Mouse (Mus musculus) forebrain, embryonic 12.5 days (tissue): ENCODE data around the gene Cope. TPM values are rescaled to one million over a fixed set of nuclear protein-coding genes. Genes with fewer than 3 reads are reported as not detected.

ENCODE experiments used
- ATAC-seq: fragments of 200-750 bp; cut with Nextera tagmentation; 2 replicates; pipeline ENCODE4 v1.8.0; 2017; ENCODE audit warnings: moderate TSS enrichment; ENCODE audit not compliant: low FRiP score
- H3K27ac ChIP-seq: fragments of 300-500 bp; sonication (generic); 2 replicates; pipeline ENCODE4 v1.5.1; 2016; ENCODE audit warnings: mild to moderate bottlenecking
- H3K27me3 ChIP-seq: fragments of 300-500 bp; sonication (generic); 2 replicates; pipeline ENCODE4 v1.6.1; 2016; ENCODE audit warnings: mild to moderate bottlenecking
- H3K36me3 ChIP-seq: fragments of 300-500 bp; sonication (generic); replicated peaks from 2 replicates; pipeline ENCODE4 v1.6.1; 2016; ENCODE audit warnings: mild to moderate bottlenecking
- H3K4me1 ChIP-seq: fragments of 300-500 bp; sonication (generic); 2 replicates; pipeline ENCODE4 v1.6.1; 2016
- H3K4me2 ChIP-seq: fragments of 300-500 bp; sonication (generic); 2 replicates; pipeline ENCODE4 v1.6.1; 2016; ENCODE audit warnings: mild to moderate bottlenecking, moderate library complexity
- H3K4me3 ChIP-seq: fragments of 300-500 bp; sonication (generic); replicated peaks from 2 replicates; pipeline ENCODE4 v1.5.1; 2016; ENCODE audit warnings: mild to moderate bottlenecking
- H3K9ac ChIP-seq: fragments of 300-500 bp; sonication (generic); 2 replicates; pipeline ENCODE4 v1.6.1; 2016; ENCODE audit warnings: mild to moderate bottlenecking
- H3K9me3 ChIP-seq: fragments of 300-500 bp; sonication (generic); 2 replicates; pipeline ENCODE4 v1.6.1; 2016
- WGBS: fragments of 180-500 bp; shearing (Covaris S2); methylation state at CpG from one replicate; pipeline ENCODE4 v1.1.7; 2016; 5-methylcytosine and 5-hydroxymethylcytosine counted together
- polyA plus RNA-seq: library from polyadenylated mRNA; unstranded; fragments of >200 nt; fragmentation: Nextera tagmentation; extraction: Ambion mirVana; gene quantifications from 2 replicates; pipeline ENCODE4 v1.2.1, GENCODE M21; 2016

Cope gene
- polyA plus RNA-seq, 1 experiment from 2014 or later: 229 TPM

DNA sequence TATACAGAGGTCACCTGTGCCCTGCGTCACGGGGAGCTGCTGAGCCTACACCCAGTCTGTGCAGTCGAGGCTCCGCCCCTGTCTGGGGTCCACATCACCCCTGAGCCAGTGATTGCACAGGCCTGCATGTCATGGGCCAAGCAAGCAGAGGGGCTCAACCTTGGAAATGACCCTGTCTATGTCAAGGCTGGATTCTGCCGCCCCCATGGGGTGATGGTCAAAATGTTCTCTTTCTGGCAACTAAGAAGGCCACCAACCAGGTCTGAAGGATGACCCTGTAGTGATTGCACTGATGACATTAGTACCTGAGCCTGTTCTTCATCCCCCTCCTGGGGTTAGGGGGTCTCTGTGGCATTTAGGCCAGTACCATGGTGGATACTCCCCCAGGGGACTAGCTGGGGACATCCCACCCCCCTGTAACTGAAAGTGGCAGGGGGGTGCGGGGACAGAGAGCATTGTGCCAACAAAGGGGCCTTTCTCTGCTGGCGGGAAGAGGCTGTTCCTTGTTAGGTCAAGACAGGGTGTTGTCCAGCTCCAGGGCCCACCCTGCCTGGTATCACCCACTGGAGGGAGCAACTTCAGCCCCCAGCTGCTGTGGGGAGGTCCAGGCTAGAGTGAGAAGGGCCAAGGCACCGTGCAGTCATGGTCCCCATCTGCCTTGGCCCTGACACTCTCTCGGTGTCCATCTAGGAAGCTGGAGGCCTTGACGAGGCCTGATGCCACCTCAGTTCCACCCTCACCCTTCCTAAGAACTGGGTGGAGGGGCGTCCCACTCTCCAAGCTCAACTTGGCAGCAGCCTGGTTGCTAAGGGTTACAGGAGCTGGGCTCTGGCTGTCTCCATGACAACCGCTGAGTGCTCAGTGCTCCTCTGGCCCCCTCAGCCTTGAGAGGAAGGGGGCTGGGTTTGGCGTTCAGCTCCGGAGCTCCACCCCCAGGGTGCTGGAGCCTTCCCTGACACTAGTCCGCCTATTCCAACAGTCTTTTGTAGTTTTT lies 14.5 kb downstream of the Cope start:
- Histone ChIP-seq H3K4me3 (peak overlapping the region; percentile 55), H3K36me3 (peaks cover 38% of the 10 kb centered on the region), H3K27ac (peak overlapping the region; percentile 93), H3K9ac (peak overlapping the region; percentile 67), H3K27me3 (no peaks in the 10 kb centered on the region), H3K4me1 (peaks cover 36% of the 10 kb centered on the region), H3K4me2 (peak overlapping the region; percentile 87), H3K9me3 (no peaks in the 10 kb centered on the region)
- ATAC-seq: peak; percentile 91
- WGBS: 6% methylated on average over 15 of the region's 15 CpGs

GRCm38 (mm10) chr8:70317872-70318271 lies 15.6 kb downstream of the Cope start:
- no peaks in the 10 kb centered on the region for H3K9me3 ChIP-seq
- H3K4me2 ChIP-seq: peak overlapping the region; percentile 87
- H3K4me3 ChIP-seq: peak overlapping the region; percentile 55; the same call in 1 of the 2 replicates
- peak overlapping the region; percentile 93 for H3K27ac ChIP-seq
- no peak for ATAC-seq
- peaks cover 32% of the 10 kb centered on the region for H3K36me3 ChIP-seq
- H3K27me3 ChIP-seq: no peaks in the 10 kb centered on the region
- WGBS: 84% methylated on average over 5 of the region's 5 CpGs
- peaks cover 36% of the 10 kb centered on the region for H3K4me1 ChIP-seq
- peak overlapping the region; percentile 36; the same call in 1 of the 2 replicates for H3K9ac ChIP-seq

- no peak overlapping the region for H3K4me3 ChIP-seq
- H3K27ac ChIP-seq: no peak overlapping the region
- no peaks in the 10 kb centered on the region for H3K4me1 ChIP-seq
- H3K4me2 ChIP-seq: no peak overlapping the region
- no peak for ATAC-seq
- 91% methylated on average over 3 of the region's 3 CpGs for WGBS
- H3K36me3 ChIP-seq: peaks cover 58% of the 10 kb centered on the region
- H3K27me3 ChIP-seq: peaks cover under 1% of the 10 kb centered on the region
- H3K9ac ChIP-seq: no peak overlapping the region
- H3K9me3 ChIP-seq: no peaks in the 10 kb centered on the region
These were observed 21.4 kb downstream of the Cope start for GRCm38 (mm10) chr8:70323716-70324115.

- H3K9me3 ChIP-seq: no peaks in the 10 kb centered on the region
- no peak overlapping the region for H3K9ac ChIP-seq
- no peak overlapping the region for H3K4me2 ChIP-seq
- 95% methylated on average over 6 of the region's 6 CpGs for WGBS
- H3K4me1 ChIP-seq: peaks cover 33% of the 10 kb centered on the region
- ATAC-seq: no peak
- peaks cover 27% of the 10 kb centered on the region for H3K27me3 ChIP-seq
- no peak overlapping the region for H3K4me3 ChIP-seq
- H3K27ac ChIP-seq: no peak overlapping the region
- H3K36me3 ChIP-seq: peaks cover 62% of the 10 kb centered on the region
These were observed 25.2 kb downstream of the Cope start for GRCm38 (mm10) chr8:70327512-70327911.

DNA sequence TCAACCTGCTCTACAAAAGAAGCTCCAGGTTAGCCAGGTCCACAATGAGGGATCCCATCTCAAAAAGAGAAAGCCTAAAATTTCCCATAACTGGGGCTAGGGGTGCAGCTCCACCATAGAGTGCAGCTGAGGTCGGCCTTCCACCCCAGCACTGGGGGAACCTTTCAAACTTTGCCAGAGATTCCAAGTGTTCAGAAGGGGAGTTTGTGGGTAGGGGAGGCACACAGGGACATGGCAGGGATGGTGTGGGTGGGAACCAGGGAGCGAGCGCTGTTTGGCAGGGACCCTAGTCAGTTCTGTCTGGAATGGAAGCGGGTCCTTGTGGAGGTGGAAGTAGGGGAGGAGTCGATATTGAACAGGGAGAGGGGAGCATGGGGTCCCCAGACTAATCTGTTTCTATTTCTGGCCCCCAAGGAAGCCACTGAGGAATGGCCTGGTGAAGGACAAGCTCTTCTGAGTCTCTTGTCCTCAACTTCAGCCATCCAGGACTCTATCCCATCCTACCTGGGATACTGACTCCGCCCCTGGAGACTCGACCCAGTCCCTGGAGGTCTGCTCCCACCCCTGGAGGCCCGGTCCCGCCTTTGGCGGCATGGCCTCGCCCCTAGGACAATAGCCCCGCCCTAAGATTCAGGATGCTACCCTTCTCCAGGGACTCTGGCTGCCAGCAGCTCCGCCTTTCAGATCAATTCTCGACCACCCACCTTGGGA lies 27.0 kb downstream of the Cope start, which contains the start of gene Gdf1:
Gdf1 (plus strand) TSS at position 694 of the 711 bp plus-strand sequence.
- 29% methylated on average over 14 of the region's 14 CpGs for WGBS
- Histone ChIP-seq H3K9me3 (no peaks in the 10 kb centered on the region), H3K4me3 (peak within 1 kb of the TSS; percentile 10), H3K36me3 (peaks cover 63% of the 10 kb centered on the region), H3K27me3 (peaks cover 27% of the 10 kb centered on the region), H3K9ac (peak within 1 kb of the TSS; percentile 45), H3K4me2 (peak within 1 kb of the TSS; percentile 31), H3K4me1 (peaks cover 33% of the 10 kb centered on the region), H3K27ac (0 out of 2 replicates have a peak within 1 kb of the TSS, but pooled peaks have one; percentile 25)
- ATAC-seq: no peak

- Histone ChIP-seq H3K27me3 (peaks cover 27% of the 10 kb centered on the region), H3K4me1 (peaks cover 33% of the 10 kb centered on the region), H3K4me3 (peak overlapping the region; percentile 10), H3K9me3 (no peaks in the 10 kb centered on the region), H3K27ac (0 out of 2 replicates have a peak overlapping the region, but pooled peaks have one; percentile 25), H3K9ac (peak overlapping the region; percentile 45), H3K4me2 (peak overlapping the region; percentile 31), H3K36me3 (peaks cover 65% of the 10 kb centered on the region)
- ATAC-seq: peak; percentile 33
- 7% methylated on average over 45 of the region's 45 CpGs for WGBS
These were observed 27.8 kb downstream of the Cope start for GRCm38 (mm10) chr8:70329835-70330740.

- peak overlapping the region; percentile 31 for H3K4me2 ChIP-seq
- peak; percentile 82 for ATAC-seq
- WGBS: 29% methylated on average over 51 of the region's 53 CpGs
- peak overlapping the region; percentile 10 for H3K4me3 ChIP-seq
- no peaks in the 10 kb centered on the region for H3K9me3 ChIP-seq
- peaks cover 33% of the 10 kb centered on the region for H3K4me1 ChIP-seq
- H3K36me3 ChIP-seq: peaks cover 73% of the 10 kb centered on the region
- peaks cover 27% of the 10 kb centered on the region for H3K27me3 ChIP-seq
- H3K27ac ChIP-seq: 0 out of 2 replicates have a peak overlapping the region, but pooled peaks have one; percentile 25
- H3K9ac ChIP-seq: peak overlapping the region; percentile 45
These were observed 28.5 kb downstream of the Cope start for GRCm38 (mm10) chr8:70330741-70331364.

GRCm38 (mm10) chr8:70331526-70331925 lies 29.2 kb downstream of the Cope start:
- Histone ChIP-seq H3K9ac (peak overlapping the region; percentile 12; the same call in 1 of the 2 replicates), H3K9me3 (no peaks in the 10 kb centered on the region), H3K36me3 (peaks cover 79% of the 10 kb centered on the region), H3K4me1 (peaks cover 33% of the 10 kb centered on the region), H3K27me3 (peaks cover 27% of the 10 kb centered on the region), H3K4me3 (no peak overlapping the region), H3K27ac (peak overlapping the region; percentile 43), H3K4me2 (no peak overlapping the region)
- no peak for ATAC-seq
- 69% methylated on average over 19 of the region's 19 CpGs for WGBS

DNA sequence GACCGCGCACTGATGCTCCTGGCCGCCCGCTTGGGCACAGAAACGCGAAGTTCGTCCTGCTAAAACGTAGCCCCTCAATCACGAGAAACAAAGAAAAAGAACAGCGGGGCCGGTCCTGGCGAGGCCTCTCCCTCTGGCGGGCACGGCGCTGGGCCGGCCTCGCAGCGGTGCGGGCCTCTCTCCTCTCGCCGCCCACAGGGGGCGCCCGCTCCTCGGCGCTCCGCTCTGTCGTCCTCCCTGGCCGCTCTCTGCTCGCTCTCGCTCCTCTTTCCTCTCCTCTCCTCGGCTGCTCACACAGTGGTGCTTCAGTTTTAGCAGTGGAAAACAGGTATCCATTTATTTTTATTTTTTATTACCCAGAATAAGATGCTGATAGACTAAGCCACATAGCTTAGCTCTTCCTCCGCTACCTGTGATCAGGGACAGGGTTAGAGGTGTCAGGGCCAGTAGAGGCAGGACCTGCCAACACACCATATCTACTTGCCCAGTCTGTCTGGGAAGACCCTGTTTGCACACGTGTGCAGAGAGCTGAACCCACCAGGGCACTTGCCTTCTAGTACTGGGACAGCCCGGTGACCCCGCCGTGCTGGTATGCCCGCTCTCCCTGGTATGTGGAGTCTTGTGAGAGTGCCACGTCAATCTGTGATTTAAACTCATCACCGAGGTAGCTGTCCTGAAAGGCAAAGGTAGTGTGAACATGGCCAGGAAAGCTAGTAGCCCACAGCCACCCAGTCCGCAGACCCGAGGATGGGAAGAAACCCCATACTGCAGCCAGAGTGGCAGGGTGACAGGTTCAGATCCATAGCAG lies 30.0 kb downstream of the Cope start:
- Histone ChIP-seq H3K9me3 (no peaks in the 10 kb centered on the region), H3K9ac (peak overlapping the region; percentile 56), H3K27me3 (peaks cover 27% of the 10 kb centered on the region), H3K4me3 (peak overlapping the region; percentile 14; the same call in 1 of the 2 replicates), H3K36me3 (peaks cover 82% of the 10 kb centered on the region), H3K4me1 (peaks cover 33% of the 10 kb centered on the region), H3K4me2 (no peak overlapping the region), H3K27ac (peak overlapping the region; percentile 47)
- WGBS: 23% methylated on average over 41 of the region's 41 CpGs
- peak; percentile 73 for ATAC-seq

DNA sequence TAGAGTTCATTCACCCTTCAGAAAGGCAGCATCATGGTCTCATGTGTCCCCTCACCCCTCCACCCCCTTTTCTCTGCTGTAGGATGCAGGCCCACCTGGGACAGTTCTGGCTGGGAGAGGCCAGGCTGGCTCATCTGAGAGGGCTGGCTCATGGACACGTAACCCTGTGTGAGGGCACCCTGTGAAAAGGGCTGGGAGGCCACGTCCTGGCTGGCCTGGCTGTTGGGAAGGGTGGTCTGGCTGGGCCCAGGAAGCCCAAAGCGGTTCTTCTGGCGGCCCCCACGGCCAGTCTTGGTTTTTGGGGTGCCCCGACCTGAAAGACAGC lies 30.5 kb downstream of the Cope start:
- 95% methylated on average over 6 of the region's 6 CpGs for WGBS
- H3K27me3 ChIP-seq: peaks cover 27% of the 10 kb centered on the region
- H3K4me1 ChIP-seq: peaks cover 33% of the 10 kb centered on the region
- H3K4me2 ChIP-seq: no peak overlapping the region
- H3K9me3 ChIP-seq: no peaks in the 10 kb centered on the region
- H3K36me3 ChIP-seq: peaks cover 82% of the 10 kb centered on the region
- ATAC-seq: no peak
- no peak overlapping the region for H3K4me3 ChIP-seq
- 0 out of 2 replicates have a peak overlapping the region, but pooled peaks have one; percentile 8 for H3K27ac ChIP-seq
- 0 out of 2 replicates have a peak overlapping the region, but pooled peaks have one; percentile 56 for H3K9ac ChIP-seq
